Mouse (Mus musculus): ENCODE results near the gene Mdm2. TPM values are rescaled to one million over a fixed set of nuclear protein-coding genes. Genes with fewer than 3 reads are reported as not detected.
"Not testable (repeated sequence)": the region's sequence is repeated elsewhere in the genome, so short reads cannot be mapped to it uniquely, and the experiment has no call there.

Gene Mdm2
- total and polyA plus RNA-seq, 3 experiments: 79.8 to 136 (median 112) TPM

- H3K4me3 ChIP-seq (replicated peaks in 1 of 3; ENCODE audit: low read depth in 2 of 3, low read length in 2 of 3, poor library complexity in 1 of 3): no peak overlapping the region
- dilution Hi-C loops (cut with MboI; ENCODE audit: extremely low pct_ligation_motif_present, extremely low pct_unique_long_range_greater_than_20kb, low sequenced_read_pairs) (no loop called here), in situ Hi-C loops (cut with MboI; ENCODE audit: low pct_ligation_motif_present, low pct_unique_long_range_greater_than_20kb, low sequenced_read_pairs) (no loop called here)
- no peak overlapping the region for H3K9ac ChIP-seq (ENCODE audit: insufficient read depth, low read depth)
- peaks cover 25 to 60% of the 10 kb centered on the region in 2 experiments for H3K36me3 ChIP-seq (replicated peaks in 1 of 2; ENCODE audit: control insufficient read depth in 1 of 2, insufficient read depth in 1 of 2, low read length in 1 of 2)
- H3K4me2 ChIP-seq (ENCODE audit: insufficient read depth, low read depth, poor library complexity, severe bottlenecking): no peak overlapping the region
- TF ChIP-seq RCOR1 (conservative IDR thresholded peaks at IDR 0.05; ENCODE audit: low read depth, low read length) (no peak), ZNF384 (IDR thresholded peaks at IDR 0.05; ENCODE audit: low read depth, low read length) (no peak), POLR2A (IDR thresholded peaks at IDR 0.05; ENCODE audit: low read depth, low read length) (no peak)
- no peak overlapping the region for H3K27ac ChIP-seq (ENCODE audit: insufficient read depth, low read depth)
- H3K79me2 ChIP-seq (replicated peaks; ENCODE audit: control insufficient read depth, extremely low read depth, insufficient read depth, poor library complexity, severe bottlenecking): no peaks in the 10 kb centered on the region
- no peaks in the 10 kb centered on the region for H3K9me3 ChIP-seq (replicated peaks; ENCODE audit: low read length)
- no peak for DNase-seq (ENCODE audit: extremely low read depth)
- H3K4me1 ChIP-seq (ENCODE audit: control insufficient read depth in 1 of 2, insufficient read depth in 2 of 2): no peaks in the 10 kb centered on the region; a peak in 1 of 4 replicates
- H3K27me3 ChIP-seq (replicated peaks): no peaks in the 10 kb centered on the region
Observed at GRCm38 (mm10) chr10:117738140-117738921, 27.8 kb upstream of the Mdm2 start.

- H3K9ac ChIP-seq (ENCODE audit: insufficient read depth, low read depth): not testable (repeated sequence)
Observed at GRCm38 (mm10) chr10:117737498-117737897, 26.9 kb upstream of the Mdm2 start.

GRCm38 (mm10) chr10:117737075-117737474, 26.5 kb upstream of the Mdm2 start:
- H3K79me2 ChIP-seq (replicated peaks; ENCODE audit: control insufficient read depth, extremely low read depth, insufficient read depth, poor library complexity, severe bottlenecking): no peaks in the 10 kb centered on the region
- H3K27me3 ChIP-seq (replicated peaks): no peaks in the 10 kb centered on the region
- no peaks in the 10 kb centered on the region; a peak in 1 of 4 replicates for H3K4me1 ChIP-seq (ENCODE audit: control insufficient read depth in 1 of 2, insufficient read depth in 2 of 2)
- H3K4me3 ChIP-seq (replicated peaks in 1 of 3; ENCODE audit: low read depth in 2 of 3, low read length in 2 of 3, poor library complexity in 1 of 3): no peak overlapping the region
- no peak overlapping the region for H3K9ac ChIP-seq (ENCODE audit: insufficient read depth, low read depth)
- H3K27ac ChIP-seq (ENCODE audit: insufficient read depth, low read depth): no peak overlapping the region
- dilution Hi-C loops (cut with MboI; ENCODE audit: extremely low pct_ligation_motif_present, extremely low pct_unique_long_range_greater_than_20kb, low sequenced_read_pairs): no loop called here
- H3K4me2 ChIP-seq (ENCODE audit: insufficient read depth, low read depth, poor library complexity, severe bottlenecking): no peak overlapping the region
- TF ChIP-seq MAX (IDR thresholded peaks at IDR 0.05; ENCODE audit: low read length) (no peak), SMC3 (IDR thresholded peaks at IDR 0.05; ENCODE audit: low read depth, low read length) (no peak), MEF2A (IDR thresholded peaks at IDR 0.05; ENCODE audit: borderline replicate concordance, low read depth, low read length) (no peak), BHLHE40 (IDR thresholded peaks at IDR 0.05; ENCODE audit: low read depth, low read length) (no peak), ZKSCAN1 (IDR thresholded peaks at IDR 0.05; ENCODE audit: borderline replicate concordance, low read depth, low read length) (no peak), TBP (conservative IDR thresholded peaks at IDR 0.05; ENCODE audit: low read depth, low read length) (no peak), RCOR1 (conservative IDR thresholded peaks at IDR 0.05; ENCODE audit: low read depth, low read length) (no peak), SIN3A (IDR thresholded peaks at IDR 0.05; ENCODE audit: low read length) (no peak), ZC3H11A (IDR thresholded peaks at IDR 0.05; ENCODE audit: low read depth, low read length) (no peak), IRF4 (IDR thresholded peaks at IDR 0.05; ENCODE audit: low read depth, low read length) (no peak), KAT2A (IDR thresholded peaks at IDR 0.05; ENCODE audit: insufficient replicate concordance, low read length) (no peak), TCF12 (IDR thresholded peaks at IDR 0.05; ENCODE audit: low read depth, low read length) (no peak), ELF1 (IDR thresholded peaks at IDR 0.05; ENCODE audit: low read depth, low read length) (no peak), ETS1 (conservative IDR thresholded peaks at IDR 0.05; ENCODE audit: low read depth, low read length) (no peak), HCFC1 (IDR thresholded peaks at IDR 0.05; ENCODE audit: low read depth, low read length) (no peak), PAX5 (IDR thresholded peaks at IDR 0.05; ENCODE audit: low read length) (no peak), NELFE (IDR thresholded peaks at IDR 0.05; ENCODE audit: low read depth, low read length) (no peak), EP300 (IDR thresholded peaks at IDR 0.05; ENCODE audit: low read length) (no peak), ZNF384 (IDR thresholded peaks at IDR 0.05; ENCODE audit: low read depth, low read length) (no peak), JUN (IDR thresholded peaks at IDR 0.05; ENCODE audit: insufficient read depth, low read depth, low read length) (no peak)
- in situ Hi-C loops (cut with MboI; ENCODE audit: low pct_ligation_motif_present, low pct_unique_long_range_greater_than_20kb, low sequenced_read_pairs): no loop called here
- no peaks in the 10 kb centered on the region for H3K9me3 ChIP-seq (replicated peaks; ENCODE audit: low read length)
- H3K36me3 ChIP-seq (replicated peaks in 1 of 2; ENCODE audit: control insufficient read depth in 1 of 2, insufficient read depth in 1 of 2, low read length in 1 of 2): peaks cover 25 to 57% of the 10 kb centered on the region in 2 experiments
- no peak for DNase-seq (ENCODE audit: extremely low read depth)

More at GRCm38 (mm10) chr10:117737498-117737897, 26.9 kb upstream of the Mdm2 start:
- DNase-seq (ENCODE audit: extremely low read depth); H3K4me3 ChIP-seq (replicated peaks in 1 of 3; ENCODE audit: low read depth in 2 of 3, low read length in 2 of 3, poor library complexity in 1 of 3); H3K27ac ChIP-seq (ENCODE audit: insufficient read depth, low read depth); H3K9me3 ChIP-seq (replicated peaks; ENCODE audit: low read length); H3K79me2 ChIP-seq (replicated peaks; ENCODE audit: control insufficient read depth, extremely low read depth, insufficient read depth, poor library complexity, severe bottlenecking); dilution Hi-C loops (cut with MboI; ENCODE audit: extremely low pct_ligation_motif_present, extremely low pct_unique_long_range_greater_than_20kb, low sequenced_read_pairs); H3K4me2 ChIP-seq (ENCODE audit: insufficient read depth, low read depth, poor library complexity, severe bottlenecking); H3K27me3 ChIP-seq (replicated peaks); H3K4me1 ChIP-seq (ENCODE audit: control insufficient read depth in 1 of 2, insufficient read depth in 2 of 2); in situ Hi-C loops (cut with MboI; ENCODE audit: low pct_ligation_motif_present, low pct_unique_long_range_greater_than_20kb, low sequenced_read_pairs): not testable (repeated sequence)
- H3K36me3 ChIP-seq (replicated peaks in 1 of 2; ENCODE audit: control insufficient read depth in 1 of 2, insufficient read depth in 1 of 2, low read length in 1 of 2): peaks cover 25 to 61% of the 10 kb centered on the region in 2 experiments
